Mouse (Mus musculus): ENCODE results near the gene Hoxa9. TPM values are rescaled to one million over a fixed set of nuclear protein-coding genes. Genes with fewer than 3 reads are reported as not detected.

The Hoxa9 gene
- polyA plus RNA-seq, 1 experiment from 2014 or later: 0.33 TPM

- H3K4me1 ChIP-seq (ENCODE audit: control insufficient read depth, insufficient read depth, low read length): 0 out of 2 replicates have a peak, but pooled peaks cover 4% of the 10 kb centered on the region
- 4% methylated on average over 22 of the region's 22 CpGs for WGBS
- H3K4me3 ChIP-seq (ENCODE audit: low read depth, low read length): peak overlapping the region; percentile 34; the same call in 1 of the 2 replicates
- H3K9me3 ChIP-seq (ENCODE audit: control insufficient read depth, low read length): no peaks in the 10 kb centered on the region
- H3K9ac ChIP-seq (ENCODE audit: low read depth, low read length): no peak overlapping the region
- peaks cover 100% of the 10 kb centered on the region for H3K27me3 ChIP-seq (replicated peaks; ENCODE audit: control insufficient read depth, insufficient read depth, low read length)
- peak overlapping the region; percentile 47; the same call in 1 of the 2 replicates for H3K4me2 ChIP-seq (ENCODE audit: low read depth, low read length)
- H3K36me3 ChIP-seq (ENCODE audit: control insufficient read depth, insufficient read depth, low read length): no peaks in the 10 kb centered on the region
- no peak overlapping the region for H3K27ac ChIP-seq (replicated peaks; ENCODE audit: low read depth, low read length)
- ATAC-seq (ENCODE audit: low read depth) (no peak), DNase-seq (ENCODE audit: low spot score) (no peak)
Observed at GRCm38 (mm10) chr6:52202362-52203120, 28.3 kb downstream of the Hoxa9 start.

- DNase-seq (ENCODE audit: low spot score): no peak
- Histone ChIP-seq H3K4me1 (ENCODE audit: control insufficient read depth, insufficient read depth, low read length) (0 out of 2 replicates have a peak, but pooled peaks cover 4% of the 10 kb centered on the region), H3K4me3 (ENCODE audit: low read depth, low read length) (no peak overlapping the region), H3K27me3 (replicated peaks; ENCODE audit: control insufficient read depth, insufficient read depth, low read length) (peaks cover 100% of the 10 kb centered on the region), H3K4me2 (ENCODE audit: low read depth, low read length) (no peak overlapping the region), H3K36me3 (ENCODE audit: control insufficient read depth, insufficient read depth, low read length) (no peaks in the 10 kb centered on the region), H3K9me3 (ENCODE audit: control insufficient read depth, low read length) (no peaks in the 10 kb centered on the region), H3K9ac (ENCODE audit: low read depth, low read length) (no peak overlapping the region), H3K27ac (replicated peaks; ENCODE audit: low read depth, low read length) (no peak overlapping the region)
- 29% methylated on average over 1 of the region's 1 CpGs for WGBS
- ATAC-seq (ENCODE audit: low read depth): no peak
Observed at GRCm38 (mm10) chr6:52201269-52201668, 29.6 kb downstream of the Hoxa9 start.

- H3K4me3 ChIP-seq (ENCODE audit: low read depth, low read length): no peak overlapping the region
- no peaks in the 10 kb centered on the region for H3K9me3 ChIP-seq (ENCODE audit: control insufficient read depth, low read length)
- DNase-seq (ENCODE audit: low spot score) (no peak), ATAC-seq (ENCODE audit: low read depth) (no peak)
- peaks cover 100% of the 10 kb centered on the region for H3K27me3 ChIP-seq (replicated peaks; ENCODE audit: control insufficient read depth, insufficient read depth, low read length)
- 16% methylated on average over 10 of the region's 10 CpGs for WGBS
- no peak overlapping the region for H3K4me2 ChIP-seq (ENCODE audit: low read depth, low read length)
- H3K4me1 ChIP-seq (ENCODE audit: control insufficient read depth, insufficient read depth, low read length): 0 out of 2 replicates have a peak, but pooled peaks cover 4% of the 10 kb centered on the region
- no peaks in the 10 kb centered on the region for H3K36me3 ChIP-seq (ENCODE audit: control insufficient read depth, insufficient read depth, low read length)
- H3K9ac ChIP-seq (ENCODE audit: low read depth, low read length): no peak overlapping the region
- no peak overlapping the region for H3K27ac ChIP-seq (replicated peaks; ENCODE audit: low read depth, low read length)
Observed at GRCm38 (mm10) chr6:52200751-52201250, 30.1 kb downstream of the Hoxa9 start.

- Histone ChIP-seq H3K4me3 (ENCODE audit: low read depth, low read length) (no peak overlapping the region), H3K4me2 (ENCODE audit: low read depth, low read length) (no peak overlapping the region)
- no peak for DNase-seq (ENCODE audit: low spot score)
Observed at GRCm38 (mm10) chr6:52200073-52200750, 30.7 kb downstream of the Hoxa9 start.

GRCm38 (mm10) chr6:52197271-52197670 is 33.6 kb downstream of the Hoxa9 start:
- H3K9me3 ChIP-seq (ENCODE audit: control insufficient read depth, low read length): no peaks in the 10 kb centered on the region
- no peak overlapping the region for H3K4me2 ChIP-seq (ENCODE audit: low read depth, low read length)
- WGBS: 2% methylated on average over 10 of the region's 10 CpGs
- peak; percentile 84 for DNase-seq (ENCODE audit: low spot score)
- H3K9ac ChIP-seq (ENCODE audit: low read depth, low read length): no peak overlapping the region
- H3K4me3 ChIP-seq (ENCODE audit: low read depth, low read length): no peak overlapping the region
- no peak for ATAC-seq (ENCODE audit: low read depth)
- no peak overlapping the region for H3K27ac ChIP-seq (replicated peaks; ENCODE audit: low read depth, low read length)
- peaks cover 100% of the 10 kb centered on the region for H3K27me3 ChIP-seq (replicated peaks; ENCODE audit: control insufficient read depth, insufficient read depth, low read length)
- peaks cover 1% of the 10 kb centered on the region for H3K4me1 ChIP-seq (ENCODE audit: control insufficient read depth, insufficient read depth, low read length)
- H3K36me3 ChIP-seq (ENCODE audit: control insufficient read depth, insufficient read depth, low read length): no peaks in the 10 kb centered on the region

More at GRCm38 (mm10) chr6:52200073-52200750, 30.7 kb downstream of the Hoxa9 start:
- no peaks in the 10 kb centered on the region for H3K36me3 ChIP-seq (ENCODE audit: control insufficient read depth, insufficient read depth, low read length)
- H3K9ac ChIP-seq (ENCODE audit: low read depth, low read length): no peak overlapping the region
- 0 out of 2 replicates have a peak, but pooled peaks cover 4% of the 10 kb centered on the region for H3K4me1 ChIP-seq (ENCODE audit: control insufficient read depth, insufficient read depth, low read length)
- 11% methylated on average over 27 of the region's 30 CpGs for WGBS
- no peak for ATAC-seq (ENCODE audit: low read depth)
- H3K9me3 ChIP-seq (ENCODE audit: control insufficient read depth, low read length): no peaks in the 10 kb centered on the region
- peaks cover 100% of the 10 kb centered on the region for H3K27me3 ChIP-seq (replicated peaks; ENCODE audit: control insufficient read depth, insufficient read depth, low read length)
- no peak overlapping the region for H3K27ac ChIP-seq (replicated peaks; ENCODE audit: low read depth, low read length)

GRCm38 (mm10) chr6:52196811-52197210 is 34.1 kb downstream of the Hoxa9 start:
- H3K4me2 ChIP-seq (ENCODE audit: low read depth, low read length): no peak overlapping the region
- ATAC-seq (ENCODE audit: low read depth): no peak
- H3K9me3 ChIP-seq (ENCODE audit: control insufficient read depth, low read length): no peaks in the 10 kb centered on the region
- no peak overlapping the region for H3K27ac ChIP-seq (replicated peaks; ENCODE audit: low read depth, low read length)
- H3K4me3 ChIP-seq (ENCODE audit: low read depth, low read length): no peak overlapping the region
- H3K27me3 ChIP-seq (replicated peaks; ENCODE audit: control insufficient read depth, insufficient read depth, low read length): peaks cover 100% of the 10 kb centered on the region
- peaks cover 6% of the 10 kb centered on the region for H3K4me1 ChIP-seq (ENCODE audit: control insufficient read depth, insufficient read depth, low read length)
- H3K9ac ChIP-seq (ENCODE audit: low read depth, low read length): no peak overlapping the region
- H3K36me3 ChIP-seq (ENCODE audit: control insufficient read depth, insufficient read depth, low read length): no peaks in the 10 kb centered on the region
- 9% methylated on average over 9 of the region's 9 CpGs for WGBS
- no peak for DNase-seq (ENCODE audit: low spot score)

GRCm38 (mm10) chr6:52194690-52195089 is 36.2 kb downstream of the Hoxa9 start:
- no peak overlapping the region for H3K27ac ChIP-seq (replicated peaks; ENCODE audit: low read depth, low read length)
- H3K4me1 ChIP-seq (ENCODE audit: control insufficient read depth, insufficient read depth, low read length): peaks cover 6% of the 10 kb centered on the region
- no peak overlapping the region for H3K4me2 ChIP-seq (ENCODE audit: low read depth, low read length)
- H3K4me3 ChIP-seq (ENCODE audit: low read depth, low read length): no peak overlapping the region
- no peak overlapping the region for H3K9ac ChIP-seq (ENCODE audit: low read depth, low read length)
- WGBS: 6% methylated on average over 10 of the region's 10 CpGs
- no peak for ATAC-seq (ENCODE audit: low read depth)
- no peak for DNase-seq (ENCODE audit: low spot score)
- peaks cover 100% of the 10 kb centered on the region for H3K27me3 ChIP-seq (replicated peaks; ENCODE audit: control insufficient read depth, insufficient read depth, low read length)
- no peaks in the 10 kb centered on the region for H3K36me3 ChIP-seq (ENCODE audit: control insufficient read depth, insufficient read depth, low read length)
- H3K9me3 ChIP-seq (ENCODE audit: control insufficient read depth, low read length): no peaks in the 10 kb centered on the region

GRCm38 (mm10) chr6:52191860-52192550 is 38.9 kb downstream of the Hoxa9 start:
- no peak overlapping the region for H3K27ac ChIP-seq (replicated peaks; ENCODE audit: low read depth, low read length)
- 1% methylated on average over 18 of the region's 55 CpGs for WGBS
- peak; percentile 73 for DNase-seq (ENCODE audit: low spot score)
- peaks cover 6% of the 10 kb centered on the region for H3K4me1 ChIP-seq (ENCODE audit: control insufficient read depth, insufficient read depth, low read length)
- H3K9ac ChIP-seq (ENCODE audit: low read depth, low read length): peak overlapping the region; percentile 8; the same call in 1 of the 2 replicates
- H3K9me3 ChIP-seq (ENCODE audit: control insufficient read depth, low read length): no peaks in the 10 kb centered on the region
- peak overlapping the region; percentile 73 for H3K4me2 ChIP-seq (ENCODE audit: low read depth, low read length)
- peak overlapping the region; percentile 46 for H3K4me3 ChIP-seq (ENCODE audit: low read depth, low read length)
- peaks cover 100% of the 10 kb centered on the region for H3K27me3 ChIP-seq (replicated peaks; ENCODE audit: control insufficient read depth, insufficient read depth, low read length)
- no peaks in the 10 kb centered on the region for H3K36me3 ChIP-seq (ENCODE audit: control insufficient read depth, insufficient read depth, low read length)
- ATAC-seq (ENCODE audit: low read depth): peak; percentile 85
